Mouse (Mus musculus): ENCODE measurements at regions not wholly inside any gene's neighbourhood (a gene's known extent, or its start where the extent isn't known, plus 50 kb on each side); places are given as distances from the start of the nearest gene placed in this dataset.
"Not testable (repeated sequence)": the region's sequence is repeated elsewhere in the genome, so short reads cannot be mapped to it uniquely, and the experiment has no call there.

- TF ChIP-seq EP300, CTCF (IDR thresholded peaks at IDR 0.05; ENCODE audit: low read depth): not testable (repeated sequence)
Measured at GRCm38 (mm10) chr1:47593641-47594040, 701.0 kb upstream of the Slc39a10 start.
